Mouse (Mus musculus): ENCODE data around the gene Rai1.
A peak's percentile ranks its signal among the peaks of the same experiment; 100 is the strongest.

Rai1 gene

GRCm38 (mm10) chr11:60197998-60198619 lies 93.3 kb downstream of the Rai1 start:
- DNase-seq: no peak

GRCm38 (mm10) chr11:60198651-60199050 lies 93.8 kb downstream of the Rai1 start:
- DNase-seq: no peak

DNA sequence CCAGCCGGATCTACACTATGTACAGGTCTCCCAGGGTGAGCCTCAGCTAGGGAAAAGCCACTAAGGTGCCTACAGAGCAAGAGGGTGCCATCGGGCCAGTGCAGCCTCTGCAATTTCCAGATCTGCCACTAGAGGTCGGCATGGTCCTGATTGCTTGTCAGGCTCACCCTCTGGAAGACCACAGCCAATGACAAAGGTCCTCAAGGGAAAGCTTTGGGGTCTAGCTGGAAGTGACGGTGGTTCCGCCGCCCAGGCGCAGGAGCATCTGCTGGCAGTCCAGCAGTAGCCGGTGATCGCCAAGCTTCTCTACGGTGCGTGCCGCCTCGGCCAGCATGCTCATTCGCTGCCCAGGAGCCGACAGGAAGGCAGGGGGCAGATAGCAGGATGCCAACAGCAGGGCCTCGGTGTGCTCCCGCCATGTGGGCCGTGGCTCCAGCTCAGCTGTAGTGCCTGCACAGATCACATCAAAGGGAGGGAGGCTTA lies 94.9 kb downstream of the Rai1 start:
- peak; percentile 90 for DNase-seq

- DNase-seq: no peak
These were observed 95.6 kb downstream of the Rai1 start for GRCm38 (mm10) chr11:60200384-60200783.

GRCm38 (mm10) chr11:60202710-60203638 lies 98.2 kb downstream of the Rai1 start:
- no peak for DNase-seq

DNA sequence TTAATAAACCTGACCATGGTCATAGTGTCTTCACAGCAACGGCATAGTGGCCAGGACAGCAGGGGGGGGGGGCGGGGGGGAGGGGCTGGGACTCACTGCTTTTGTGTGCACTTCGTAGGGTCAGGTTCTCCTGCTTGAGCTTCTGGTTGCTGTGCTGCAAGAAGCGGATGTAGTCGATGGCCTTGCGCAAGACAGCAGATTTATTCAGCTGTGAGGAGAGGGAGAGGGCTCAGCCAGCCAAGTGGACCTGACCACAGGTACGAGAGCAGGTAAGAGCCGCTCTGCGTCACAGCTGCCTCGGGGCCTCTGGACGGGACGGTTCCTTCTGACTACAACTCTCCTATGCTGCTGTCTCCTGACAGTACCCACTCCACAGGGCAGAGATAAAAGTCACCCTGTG lies 100.2 kb downstream of the Rai1 start:
- DNase-seq: no peak

GRCm38 (mm10) chr11:60206207-60206606 lies 101.4 kb downstream of the Rai1 start:
- no peak for DNase-seq

GRCm38 (mm10) chr11:60208201-60208600 lies 103.4 kb downstream of the Rai1 start:
- no peak for DNase-seq

DNA sequence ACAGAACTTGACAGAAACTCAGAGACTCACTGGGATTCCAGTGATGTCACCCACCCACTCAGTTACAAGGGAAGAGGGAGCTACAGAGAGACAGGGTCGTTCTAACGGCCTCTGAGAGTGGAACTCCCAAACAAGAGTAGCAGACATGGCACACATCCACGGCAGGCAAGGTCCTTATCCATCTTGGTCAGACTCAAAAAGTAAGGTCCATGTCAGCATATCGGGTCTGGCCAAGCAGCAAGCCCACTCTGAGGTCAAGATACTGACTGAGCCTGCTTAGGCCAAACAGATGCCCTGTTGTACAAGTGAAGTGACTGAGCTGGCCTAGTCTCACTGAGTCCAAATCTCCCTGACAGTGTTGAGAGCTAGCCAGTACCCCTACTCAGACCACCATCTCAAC lies 103.9 kb downstream of the Rai1 start:
- no peak for DNase-seq

DNA sequence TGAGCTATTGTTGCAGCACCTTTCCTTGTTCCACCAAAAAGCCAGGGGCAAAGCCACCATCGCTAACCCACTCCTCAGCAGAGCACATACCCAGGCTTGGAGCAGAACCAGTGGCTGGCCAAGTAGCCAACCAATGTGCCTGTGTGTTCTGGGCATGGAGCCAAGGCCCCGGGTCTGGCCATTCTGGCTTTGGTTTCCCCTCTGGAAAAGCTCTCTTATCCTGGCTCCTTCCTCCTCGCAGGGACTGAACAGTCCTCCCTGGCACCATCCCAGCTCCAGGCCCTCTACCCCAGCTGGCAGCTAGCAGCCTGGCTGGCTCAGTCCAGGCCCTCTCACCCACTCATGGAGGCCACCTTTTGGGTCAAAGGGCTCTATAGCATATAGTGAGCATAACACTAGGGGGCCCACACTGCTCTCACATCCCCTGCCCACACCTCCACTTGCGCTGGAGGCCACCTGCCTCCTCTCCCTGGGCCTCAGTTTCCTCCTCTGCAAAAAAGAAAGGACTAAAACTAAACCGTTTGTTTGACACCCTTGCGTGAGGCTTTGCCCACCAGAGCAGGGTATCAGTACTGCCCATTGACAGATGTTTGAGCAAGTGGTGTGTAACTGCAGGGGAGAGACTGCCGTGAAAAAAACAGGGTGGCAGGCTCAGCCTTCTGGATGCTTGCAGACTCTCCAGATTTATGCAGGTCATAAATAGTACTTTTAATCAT lies 104.6 kb downstream of the Rai1 start:
- DNase-seq: peak; percentile 86

- DNase-seq: no peak
These were observed 105.1 kb downstream of the Rai1 start for GRCm38 (mm10) chr11:60209933-60210249.

DNA sequence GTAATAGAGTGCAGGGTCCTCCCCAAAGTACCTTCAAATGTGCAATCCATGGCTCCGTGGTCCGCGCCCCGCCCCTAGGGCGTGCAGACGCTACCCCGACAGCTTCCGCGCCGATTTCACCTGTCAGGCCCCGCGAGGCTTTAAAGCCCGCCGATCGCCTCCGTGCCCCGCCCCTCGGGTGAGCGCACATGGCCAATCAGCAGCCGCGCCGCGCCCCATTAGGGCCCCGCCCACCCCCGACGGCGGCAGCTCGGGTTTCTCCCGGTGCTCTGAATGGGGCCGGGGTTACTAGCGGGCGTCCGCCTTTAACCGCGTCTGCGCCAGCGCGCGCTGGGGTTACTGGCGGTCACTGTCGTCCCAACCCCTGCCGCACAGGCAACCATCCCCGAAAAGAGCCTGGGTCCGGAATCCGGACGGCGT lies 105.5 kb downstream of the Rai1 start:
- peak; percentile 87 for DNase-seq

DNA sequence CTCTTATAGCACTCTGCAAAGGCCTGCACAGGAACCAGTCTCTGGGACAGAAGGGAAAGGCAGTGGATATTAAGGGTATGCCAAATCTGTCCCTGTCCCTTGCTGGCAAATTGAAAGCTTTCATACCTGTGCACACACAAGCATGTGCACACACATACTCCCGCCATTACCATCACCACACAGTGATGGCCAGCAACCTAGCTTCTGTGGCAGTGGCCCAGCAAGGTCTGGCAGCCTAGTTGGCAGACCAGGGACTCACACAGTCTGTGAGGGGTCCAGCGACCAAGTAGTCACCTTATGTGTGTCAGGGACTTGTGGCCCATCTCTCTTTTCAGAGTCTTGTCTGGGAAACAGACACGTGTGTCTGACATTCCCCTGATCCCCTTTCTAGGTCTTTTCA lies 106.3 kb downstream of the Rai1 start:
- no peak for DNase-seq

- no peak for DNase-seq
These were observed 106.9 kb downstream of the Rai1 start for GRCm38 (mm10) chr11:60211761-60212160.

- no peak for DNase-seq
These were observed 108.5 kb downstream of the Rai1 start for GRCm38 (mm10) chr11:60213266-60213665.

DNA sequence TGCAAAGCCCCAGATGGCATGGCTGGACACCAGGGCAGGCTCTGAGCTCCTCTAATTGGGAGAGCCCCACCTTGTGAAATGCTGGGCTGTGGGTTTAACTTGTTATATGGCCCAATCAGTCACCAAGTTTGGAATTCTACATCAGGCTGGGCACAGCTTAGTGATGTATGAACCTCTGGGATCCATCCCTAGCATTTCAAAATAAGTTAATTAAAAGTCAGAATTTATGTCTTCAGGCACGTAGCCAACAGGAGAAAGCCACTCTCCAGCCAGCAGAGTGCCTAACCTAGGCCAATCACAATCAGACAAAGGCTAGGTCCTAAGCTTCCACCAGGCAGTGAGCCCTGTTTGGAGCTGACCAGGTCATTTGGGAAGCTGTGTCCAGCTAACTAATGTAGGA lies 111.9 kb downstream of the Rai1 start:
- no peak for DNase-seq

DNA sequence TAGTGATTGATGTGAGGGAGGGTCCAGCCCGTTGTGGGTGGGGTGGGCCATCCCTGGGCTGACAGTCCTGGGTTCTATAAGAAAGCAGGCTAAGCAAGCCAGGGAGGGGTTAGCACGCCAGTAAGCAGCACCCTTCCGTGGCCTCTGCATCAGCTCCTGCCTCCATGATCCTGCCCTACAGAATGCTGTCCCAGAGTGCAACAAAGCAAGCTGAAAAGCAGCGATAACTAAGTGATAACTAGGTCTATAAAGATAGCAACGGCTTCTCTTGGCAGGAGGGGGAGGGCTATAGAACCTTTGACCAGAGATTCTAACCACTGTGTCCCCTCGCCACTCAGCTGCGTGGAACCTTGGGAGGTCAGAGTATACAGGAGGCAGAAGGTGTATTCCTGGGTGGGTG lies 112.7 kb downstream of the Rai1 start:
- DNase-seq: no peak

- DNase-seq: no peak
These were observed 114.8 kb downstream of the Rai1 start for GRCm38 (mm10) chr11:60219609-60220008.

DNA sequence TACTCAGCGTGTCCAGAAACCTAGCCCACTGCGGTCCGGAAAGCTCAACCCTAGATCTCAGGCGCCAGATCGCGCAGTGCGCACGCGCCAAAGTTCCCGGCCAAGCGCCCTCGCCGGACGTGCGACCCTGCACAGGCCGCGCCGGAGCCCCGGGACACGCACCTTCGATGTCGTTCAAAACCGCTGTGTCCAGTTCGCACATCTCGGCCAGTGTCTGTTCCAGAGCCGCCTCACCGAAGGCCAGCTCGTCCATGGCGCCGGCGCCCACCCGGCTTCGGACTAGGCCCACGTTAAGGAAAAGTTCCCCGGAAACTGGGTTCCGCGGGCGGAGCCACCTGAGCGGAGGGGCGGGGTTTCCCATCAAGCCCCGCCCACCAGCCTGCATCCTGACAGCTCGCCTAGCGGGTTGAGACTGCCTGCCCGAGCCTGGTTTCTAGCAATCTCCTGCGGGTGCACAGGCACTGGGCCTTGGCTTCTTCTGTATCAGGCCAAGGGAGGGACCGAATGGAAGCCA lies 115.5 kb downstream of the Rai1 start:
- peak; percentile 86 for DNase-seq

- DNase-seq: no peak
These were observed 116.6 kb downstream of the Rai1 start for GRCm38 (mm10) chr11:60221425-60221824.

GRCm38 (mm10) chr11:60222085-60222468 lies 117.3 kb downstream of the Rai1 start:
- DNase-seq: no peak

DNA sequence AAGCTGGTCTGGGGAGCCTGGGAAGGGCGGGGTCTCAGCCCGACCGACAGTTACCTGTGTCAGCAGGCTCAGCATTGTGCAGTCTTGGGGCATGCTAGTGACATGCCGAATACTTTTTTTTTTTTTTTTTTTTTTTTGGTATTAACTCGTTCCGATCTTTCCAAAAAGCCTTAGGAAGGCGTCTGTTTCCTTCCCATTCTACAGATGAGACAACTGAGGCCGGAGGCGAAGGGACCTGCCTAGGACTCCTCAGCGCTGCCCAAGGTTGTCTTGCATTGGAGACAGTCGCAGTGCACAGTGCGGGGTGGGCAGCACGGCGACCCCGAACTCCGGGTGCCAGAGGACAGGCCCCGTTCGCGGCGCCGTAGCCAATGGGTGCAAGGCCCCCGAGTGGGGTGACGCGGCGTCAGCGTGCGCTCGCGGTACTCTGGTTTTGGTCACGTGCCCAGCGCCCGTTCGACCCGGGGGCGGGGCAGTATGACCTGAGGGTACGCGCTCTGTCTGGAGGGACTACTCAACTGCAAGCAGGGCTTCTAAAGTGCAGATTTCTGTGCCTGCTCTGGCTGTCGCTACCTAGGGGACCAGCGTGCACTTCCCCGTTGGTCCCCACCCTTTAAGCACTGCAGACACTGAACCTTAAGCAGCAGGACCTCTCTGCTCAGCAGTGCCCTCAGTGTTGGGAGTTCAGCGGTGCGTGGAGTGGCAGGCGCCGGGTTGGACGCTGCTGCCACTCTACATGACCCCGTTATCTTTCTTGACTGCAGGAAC lies 117.8 kb downstream of the Rai1 start, which contains the start of gene Srebf1:
Gene Srebf1, minus strand, starts transcription at position 113 of the 768 bp plus-strand sequence.
- peak; percentile 78 for DNase-seq

GRCm38 (mm10) chr11:60224676-60225075 lies 119.9 kb downstream of the Rai1 start:
- no peak for DNase-seq

Measured in right cerebral cortex, postnatal 14 days (tissue).